Mouse (Mus musculus): ENCODE measurements at regions not wholly inside any gene's neighbourhood (a gene's known extent, or its start where the extent isn't known, plus 50 kb on each side); places are given as distances from the start of the nearest gene placed in this dataset.
"Not testable (repeated sequence)": the region's sequence is repeated elsewhere in the genome, so short reads cannot be mapped to it uniquely, and the experiment has no call there.

DNA sequence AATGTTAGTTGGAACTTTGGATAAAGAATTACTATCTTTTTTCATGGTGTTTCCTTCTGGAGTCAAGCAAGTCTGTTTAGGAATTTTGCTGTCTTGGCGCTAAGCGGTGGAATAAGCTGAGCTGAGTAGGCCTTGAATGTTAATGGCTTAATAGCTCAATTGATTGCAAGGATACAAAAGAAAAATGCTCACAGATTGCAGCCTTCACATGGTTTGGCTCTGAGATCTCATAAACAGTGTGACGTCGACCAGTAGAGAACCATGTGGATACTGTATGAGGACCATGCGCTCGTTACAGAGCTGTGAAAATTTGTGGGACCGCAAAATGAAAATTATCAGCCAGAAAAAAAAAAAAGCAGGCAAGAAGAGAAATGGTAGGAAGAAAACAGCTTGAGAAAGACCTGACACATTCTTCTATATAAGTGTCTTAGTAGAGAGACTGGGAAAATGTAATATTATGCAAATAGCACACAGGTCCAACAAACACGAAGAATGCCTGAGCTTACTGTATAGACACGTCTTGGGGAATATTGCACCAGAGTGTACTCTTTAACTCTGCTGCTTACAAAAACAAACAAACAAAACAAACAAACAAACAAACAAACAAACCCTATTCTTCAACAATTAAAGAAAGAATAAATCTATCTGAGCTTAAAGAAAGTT is 766.9 kb downstream of the Cypt12 start:
- intact Hi-C loops (cut with DNase I): no loop called here
- no peak for DNase-seq (ENCODE audit: low spot score in 2 of 2)

- no peak for DNase-seq (ENCODE audit: low spot score in 2 of 2)
- intact Hi-C loops (cut with DNase I): no loop called here
Measured at GRCm38 (mm10) chr3:18715776-18716175, 767.6 kb downstream of the Cypt12 start.

GRCm38 (mm10) chr3:18725507-18725906 is 777.3 kb downstream of the Cypt12 start:
- intact Hi-C loops (cut with DNase I): no loop called here
- DNase-seq (ENCODE audit: low spot score in 2 of 2): no peak

DNA sequence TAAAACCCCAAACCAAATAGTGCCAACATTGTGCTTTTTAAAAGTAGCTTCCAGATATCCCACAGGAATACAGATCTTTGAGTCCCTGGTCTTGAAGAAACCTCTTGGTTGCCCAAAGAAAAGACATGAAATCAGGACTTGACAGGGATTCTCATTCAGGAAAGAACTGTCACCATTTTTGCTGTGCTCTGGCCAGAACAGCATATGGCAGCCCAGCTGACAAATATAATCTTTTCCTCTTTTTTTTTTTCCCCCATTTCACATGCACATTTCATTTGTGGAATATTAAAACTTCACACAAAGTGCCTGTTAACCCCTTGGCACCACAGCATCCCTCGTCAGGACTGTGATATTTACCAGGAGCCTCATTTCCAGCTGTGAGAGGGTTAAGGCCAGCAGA is 783.0 kb downstream of the Cypt12 start:
- intact Hi-C loops (cut with DNase I): loop anchor here (5.0 kb wide), 1 partner anchor 64 kb away; no protein-coding TSS in a partner anchor
- peak in 1 of 2 experiments; percentile 6 for DNase-seq (ENCODE audit: low spot score in 2 of 2)

- no peak for DNase-seq (ENCODE audit: low spot score in 2 of 2)
- intact Hi-C loops (cut with DNase I): loop anchor here (5.0 kb wide), 1 partner anchor 64 kb away; no protein-coding TSS in a partner anchor
Measured at GRCm38 (mm10) chr3:18731674-18732073, 783.5 kb downstream of the Cypt12 start.

DNA sequence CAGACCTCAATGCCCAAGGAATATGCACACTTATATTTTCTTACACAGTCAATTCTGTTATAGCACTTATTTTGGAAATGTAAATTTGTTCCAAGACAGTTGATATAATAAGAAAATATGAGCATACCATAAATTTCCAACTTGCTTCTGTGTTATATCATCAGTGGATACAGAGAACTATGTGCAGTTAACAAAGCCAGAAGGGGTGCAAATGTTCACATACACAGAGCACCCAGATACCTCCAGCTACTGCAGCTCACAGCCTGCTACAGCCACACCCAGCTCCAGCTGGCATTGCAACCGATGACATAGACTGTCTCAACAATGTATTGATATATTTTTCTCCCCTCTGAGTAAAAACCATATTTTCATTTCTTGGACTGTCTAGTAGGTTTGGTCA is 785.3 kb downstream of the Cypt12 start:
- intact Hi-C loops (cut with DNase I): loop anchor here (5.0 kb wide), 1 partner anchor 66 kb away; no protein-coding TSS in a partner anchor
- peak in 1 of 2 experiments; percentile 38 for DNase-seq (ENCODE audit: low spot score in 2 of 2)

DNA sequence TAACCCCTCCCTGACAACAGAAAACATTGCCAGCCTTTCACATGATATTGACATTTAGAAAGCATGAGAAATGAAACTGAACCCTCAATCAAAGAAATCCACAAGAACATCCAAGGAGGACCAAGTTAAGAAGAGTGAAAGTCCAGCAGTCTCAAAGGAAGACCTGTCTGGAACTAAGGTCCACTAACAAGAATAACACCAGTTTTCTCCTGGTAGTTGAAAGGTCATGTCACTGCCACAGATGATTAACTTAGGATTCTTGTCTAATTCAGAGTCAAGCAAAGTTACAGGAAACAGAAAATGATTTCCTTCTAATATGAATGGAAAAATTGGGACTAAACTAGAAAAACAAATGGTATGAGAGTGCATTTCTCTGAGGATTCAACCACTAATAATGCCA is 790.7 kb downstream of the Cypt12 start:
- intact Hi-C loops (cut with DNase I): no loop called here
- no peak for DNase-seq (ENCODE audit: low spot score in 2 of 2)

DNA sequence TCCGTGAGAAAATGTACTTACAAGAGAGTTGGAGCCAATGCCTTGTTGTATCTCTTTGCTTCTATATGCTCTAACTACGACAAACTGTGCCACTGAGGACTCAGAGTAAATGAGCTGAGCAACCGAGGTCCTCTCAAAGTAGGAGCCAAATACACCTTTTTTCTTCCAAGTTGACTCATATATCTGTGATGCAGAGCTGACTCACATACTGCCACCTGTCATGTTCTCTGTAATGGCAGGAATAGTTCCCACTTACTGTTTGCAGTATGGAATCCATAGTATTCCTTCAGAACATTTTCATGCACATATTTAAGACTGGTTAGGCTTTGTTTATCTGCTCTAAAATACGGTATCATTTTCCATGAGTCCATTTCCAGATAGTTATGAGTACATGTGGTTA is 792.1 kb downstream of the Cypt12 start:
- intact Hi-C loops (cut with DNase I): no loop called here
- DNase-seq (ENCODE audit: low spot score in 2 of 2): peak in 1 of 2 experiments; percentile 47

GRCm38 (mm10) chr3:18743474-18743873 is 795.3 kb downstream of the Cypt12 start:
- intact Hi-C loops (cut with DNase I): no loop called here
- no peak for DNase-seq (ENCODE audit: low spot score in 2 of 2)

DNA sequence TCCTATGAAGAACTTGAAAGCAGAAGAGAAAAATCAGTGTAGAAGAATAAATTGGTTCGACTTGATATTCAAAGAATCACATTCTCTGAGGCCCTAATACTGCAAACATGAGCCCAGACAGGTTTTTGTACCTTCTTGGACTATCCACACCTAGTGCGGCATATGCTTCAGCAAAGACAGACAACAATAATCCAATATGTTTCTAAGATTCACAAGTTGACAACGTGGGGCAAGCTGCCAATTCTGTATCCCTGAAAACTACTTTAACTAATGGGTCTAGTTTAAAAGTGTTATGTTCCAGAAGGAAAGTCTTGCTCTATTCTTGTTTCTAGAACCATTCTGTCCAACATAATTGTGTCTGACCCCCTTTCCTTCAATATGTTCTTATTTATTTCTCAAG is 796.0 kb downstream of the Cypt12 start:
- intact Hi-C loops (cut with DNase I): no loop called here
- DNase-seq (ENCODE audit: low spot score in 2 of 2): no peak

DNA sequence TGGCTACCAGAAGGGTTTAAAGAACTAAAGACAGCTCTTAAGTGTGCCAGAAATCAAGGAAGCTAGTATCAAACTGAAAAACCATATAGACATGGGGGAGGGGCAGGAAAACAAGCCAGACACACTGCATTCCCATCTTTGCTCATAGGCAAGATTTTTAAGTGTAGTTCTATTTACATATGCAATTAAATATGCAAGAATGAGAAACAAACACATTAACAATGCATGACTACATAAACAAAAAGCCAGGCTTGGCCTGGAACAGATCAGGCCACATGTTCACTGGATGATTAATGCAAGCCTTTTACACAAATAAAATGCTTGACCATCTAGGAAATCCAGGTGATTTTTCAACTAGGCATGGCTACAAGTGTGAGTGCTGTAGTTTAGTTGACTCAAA is 798.0 kb downstream of the Cypt12 start:
- intact Hi-C loops (cut with DNase I): no loop called here
- no peak for DNase-seq (ENCODE audit: low spot score in 2 of 2)

DNA sequence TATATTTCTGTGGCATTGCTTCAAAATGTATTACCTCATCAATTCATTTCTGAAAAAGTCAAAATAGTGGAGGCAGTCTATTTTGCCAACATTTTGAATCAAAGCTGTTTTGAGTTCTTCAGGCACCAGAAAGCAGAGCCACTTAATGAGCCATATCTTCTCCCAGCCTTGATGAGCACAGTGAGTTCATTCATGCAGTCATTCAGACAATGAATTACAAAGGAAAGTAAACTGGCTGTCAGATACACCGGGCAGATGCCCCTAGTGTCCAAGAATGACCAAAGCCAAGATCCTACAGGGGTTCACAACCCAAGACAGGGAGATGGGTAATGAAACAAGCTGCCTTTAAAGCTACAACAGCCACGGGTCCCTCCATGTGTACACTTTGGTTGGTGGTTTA is 798.7 kb downstream of the Cypt12 start:
- no peak for DNase-seq (ENCODE audit: low spot score in 2 of 2)
- intact Hi-C loops (cut with DNase I): no loop called here

- intact Hi-C loops (cut with DNase I): no loop called here
- no peak for DNase-seq (ENCODE audit: low spot score in 2 of 2)
Measured at GRCm38 (mm10) chr3:18751660-18752259, 803.5 kb downstream of the Cypt12 start.

DNA sequence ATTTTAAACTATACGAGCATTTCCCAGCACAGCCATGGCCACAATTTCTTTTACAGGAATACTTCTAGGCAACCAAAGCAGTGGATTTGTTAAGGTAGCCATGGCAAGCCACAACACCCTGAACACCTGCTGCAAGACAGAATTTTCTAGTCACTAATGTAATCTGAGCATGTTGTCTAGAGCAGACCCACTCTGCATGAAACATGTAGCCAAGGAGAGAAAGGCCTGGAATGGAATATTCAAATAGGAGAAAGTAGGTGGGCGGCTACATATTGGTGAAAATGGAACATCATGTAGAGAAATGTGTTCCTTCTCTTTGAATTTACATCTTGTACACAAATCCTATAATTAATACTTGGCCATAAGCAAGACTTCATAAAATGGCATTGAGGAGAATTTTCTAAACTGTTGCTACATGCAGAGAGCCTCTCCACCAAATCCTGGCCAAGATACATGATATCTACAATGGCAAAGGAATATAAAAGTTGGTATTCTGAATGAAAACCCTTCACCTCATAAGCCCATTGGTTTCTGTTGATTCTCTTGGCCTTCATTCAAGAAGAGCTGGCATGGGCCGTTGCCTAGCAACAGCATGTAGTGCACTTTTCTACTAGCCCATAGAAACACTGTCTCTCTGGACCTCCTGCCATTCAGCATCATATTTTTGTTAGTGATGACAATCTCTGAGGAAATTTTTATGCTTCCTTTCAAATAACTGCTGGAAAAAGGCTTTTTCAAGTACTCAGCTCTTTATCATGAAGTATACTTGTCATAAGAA is 816.3 kb downstream of the Cypt12 start:
- peak; percentile 32 to 57 for DNase-seq (ENCODE audit: low spot score in 2 of 2)
- intact Hi-C loops (cut with DNase I): no loop called here

- DNase-seq (ENCODE audit: low spot score in 2 of 2): no peak
- intact Hi-C loops (cut with DNase I): no loop called here
Measured at GRCm38 (mm10) chr3:18778481-18778880, 830.3 kb downstream of the Cypt12 start.

DNA sequence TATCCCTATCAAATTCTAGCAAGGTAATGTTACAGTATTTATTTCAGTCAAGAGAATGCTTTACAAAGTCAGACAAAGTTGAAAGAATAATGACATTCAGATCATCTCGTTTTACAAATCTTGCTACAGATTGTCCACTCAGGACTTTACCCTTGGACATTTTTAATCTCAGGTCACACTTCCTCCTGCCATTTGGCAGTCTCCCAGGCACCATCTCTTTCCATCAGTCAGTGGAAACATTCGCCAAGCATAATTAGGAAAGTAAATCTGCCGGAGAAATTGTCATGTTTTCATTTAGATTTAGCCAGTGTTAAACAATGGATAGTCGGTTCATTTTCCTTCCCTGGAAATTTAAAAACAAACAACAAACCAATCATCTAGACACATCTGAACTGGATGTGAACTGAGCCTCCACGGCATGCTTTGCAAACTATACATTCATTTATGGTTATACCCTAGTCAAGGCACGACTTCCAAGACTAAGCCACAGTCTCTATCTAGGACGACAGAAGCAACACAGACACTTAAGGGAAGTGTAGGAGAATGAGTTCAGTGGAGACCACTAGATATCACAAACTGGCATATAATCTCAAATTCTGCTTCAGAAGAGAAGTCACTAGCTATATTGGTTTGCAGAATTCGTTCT is 839.4 kb downstream of the Cypt12 start:
- intact Hi-C loops (cut with DNase I): no loop called here
- no peak for DNase-seq (ENCODE audit: low spot score in 2 of 2)

- DNase-seq (ENCODE audit: low spot score in 2 of 2): no peak
- intact Hi-C loops (cut with DNase I): no loop called here
Measured at GRCm38 (mm10) chr3:18802794-18803193, 825.7 kb downstream of the 1700064H15Rik start.

- DNase-seq (ENCODE audit: low spot score in 2 of 2); intact Hi-C loops (cut with DNase I): not testable (repeated sequence)
Measured at GRCm38 (mm10) chr3:18828788-18829320, 799.6 kb downstream of the 1700064H15Rik start.

GRCm38 (mm10) chr3:18868117-18868739 is 760.2 kb downstream of the 1700064H15Rik start:
- no peak for DNase-seq (ENCODE audit: low spot score in 2 of 2)
- intact Hi-C loops (cut with DNase I): no loop called here

DNA sequence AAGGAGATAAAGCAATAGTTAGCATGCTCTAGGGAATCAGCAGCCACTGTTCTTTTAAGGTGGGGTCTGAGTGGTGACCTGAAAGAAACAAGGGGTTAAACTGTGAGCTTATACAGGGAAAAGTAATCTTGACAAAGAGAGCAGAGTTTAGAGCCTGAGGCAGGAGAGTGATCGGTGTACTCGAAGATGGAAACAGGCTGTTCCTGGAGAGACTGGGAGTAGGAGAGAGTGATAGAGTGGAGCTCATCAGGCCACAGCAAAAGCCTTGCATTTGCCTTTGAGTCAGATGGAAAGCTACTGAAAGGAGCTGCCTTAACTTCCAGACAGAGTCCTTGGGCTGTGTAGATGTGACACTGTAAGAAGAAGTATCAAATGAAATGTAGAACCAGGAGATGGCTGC is 759.7 kb downstream of the 1700064H15Rik start:
- intact Hi-C loops (cut with DNase I): no loop called here
- no peak for DNase-seq (ENCODE audit: low spot score in 2 of 2)
